Mouse (Mus musculus): ENCODE measurements at regions not wholly inside any gene's neighbourhood (a gene's known extent, or its start where the extent isn't known, plus 50 kb on each side); places are given as distances from the start of the nearest gene placed in this dataset.

GRCm38 (mm10) chr6:100502139-100502538 is 168.8 kb downstream of the Shq1 start:
- no peak for TF ChIP-seq CTCF (conservative IDR thresholded peaks at IDR 0.05; ENCODE audit: low read length)
- no peak for TF ChIP-seq POU5F1 (IDR thresholded peaks at IDR 0.05; ENCODE audit: borderline replicate concordance, low read length)

Measured in E14TG2a.4 (cell line).